ENCODE assay signal across 12 mouse cellular contexts in the genomic region with DNA sequence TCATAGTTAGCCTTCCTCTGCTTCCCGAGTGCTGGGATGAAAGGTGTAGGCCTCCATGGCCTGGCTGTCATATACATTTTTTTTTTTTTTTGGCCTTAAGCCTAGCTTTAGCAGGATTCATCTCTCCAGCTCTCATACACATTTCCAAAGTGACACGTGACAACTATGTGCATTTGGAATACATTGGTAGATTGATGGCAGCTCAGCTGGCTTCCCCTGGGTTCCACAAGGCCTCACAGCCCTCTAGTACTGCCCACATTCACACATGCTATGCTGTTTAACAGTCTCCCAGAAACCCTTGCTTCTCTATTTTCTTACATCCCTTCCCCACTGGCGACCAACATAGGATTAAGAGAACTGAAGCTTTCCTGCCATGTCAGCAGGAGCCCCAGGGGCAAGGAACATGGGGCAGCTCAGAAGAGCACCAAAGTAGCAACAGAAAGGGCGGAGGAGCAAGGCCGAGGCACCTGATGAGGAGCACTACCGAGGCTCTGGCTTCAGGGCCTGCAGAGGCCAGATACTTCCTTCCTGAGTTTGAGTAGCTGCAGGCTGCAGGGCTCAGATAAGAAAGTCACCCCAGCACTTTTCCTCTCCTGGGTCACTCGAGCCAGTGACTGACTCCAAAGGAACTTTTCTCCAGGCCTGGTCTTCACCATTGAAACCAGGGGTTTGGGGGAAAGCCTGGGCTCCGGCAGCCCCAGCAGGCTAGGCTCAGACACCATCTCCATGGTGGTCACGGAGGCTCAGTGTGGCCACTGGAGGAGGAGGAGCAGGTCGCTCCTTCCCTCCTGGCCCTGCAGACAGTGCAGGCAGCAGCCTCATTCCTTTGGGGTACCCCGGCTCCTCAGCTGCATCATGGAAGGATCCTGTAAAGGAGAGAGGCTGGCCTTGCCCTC. TPM values are rescaled to one million over a fixed set of nuclear protein-coding genes. Genes with fewer than 3 reads are reported as not detected.
DNase-seq lines count a peak whose midpoint lies in the region; ATAC-seq lines count a peak whose summit lies in the region.
"Had no signal": no experiment of that assay in that cellular context is flagged by ENCODE, and none has a peak within 500 bp of the region (broad histone marks: within the 10 kb centered on the region; RNA-seq: fewer than 3 reads in every experiment).

No protein-coding gene starts in this region.

- no peaks in the 10 kb centered on the region for H3K27me3 ChIP-seq in liver, embryonic 13.5 days
- H3K27me3 ChIP-seq: limb, embryonic 13.5 days; neural tube, embryonic 13.5 days had no signal

- H3K4me1 ChIP-seq in liver, embryonic 13.5 days (replicated peaks): peaks cover 56% of the 10 kb centered on the region

- H3K9me3 ChIP-seq in liver, embryonic 13.5 days (replicated peaks): no peaks in the 10 kb centered on the region
- H3K9me3 ChIP-seq: limb, embryonic 13.5 days; neural tube, embryonic 13.5 days had no signal

- ATAC-seq in erythroblast, adult 5-6 weeks (replicated peaks; ENCODE audit: low FRiP score, poor library complexity, severe bottlenecking): peak; percentile 86
- peak; percentile 93 for ATAC-seq in liver, embryonic 13.5 days (ENCODE audit: low read depth)
- ATAC-seq: CD4-positive, CD25-positive, alpha-beta regulatory T cell, adult 4 months had no signal

- intact Hi-C loops in heart, postnatal 25 days (cut with DNase I): loop anchor here (5.0 kb wide), 2 partner anchors 73 to 243 kb away; no protein-coding TSS in a partner anchor

- peak; percentile 43 to 68 for DNase-seq in heart, adult 9 months (ENCODE audit: low spot score in 2 of 2)
- no peak for DNase-seq in heart, postnatal 25 days (ENCODE audit: low spot score)
- peak; percentile 97 for DNase-seq in 416B (ENCODE audit: low read depth)
- DNase-seq in liver, embryonic 13.5 days: peak; percentile 81
- no peak for DNase-seq in embryo, embryonic 10 days (ENCODE audit: low spot score)
- DNase-seq in thymus, postnatal 4 days: no peak
- DNase-seq in gastrocnemius, adult 8-10 months (ENCODE audit: low spot score in 2 of 2): no peak
- DNase-seq: kidney, adult 11 months had no signal

- peak overlapping the region; percentile 75 for H3K9ac ChIP-seq in liver, embryonic 13.5 days
- H3K9ac ChIP-seq: limb, embryonic 13.5 days; neural tube, embryonic 13.5 days had no signal

- H3K4me2 ChIP-seq in liver, embryonic 13.5 days: peak overlapping the region; percentile 71
- H3K4me2 ChIP-seq: limb, embryonic 13.5 days; neural tube, embryonic 13.5 days had no signal

- WGBS in liver, embryonic 13.5 days (ENCODE audit: insufficient replicate concordance): 16% methylated on average over 11 of the region's 11 CpGs

- peak overlapping the region; percentile 93 for H3K27ac ChIP-seq in liver, embryonic 13.5 days
- H3K27ac ChIP-seq: limb, embryonic 13.5 days; neural tube, embryonic 13.5 days had no signal

- peaks cover 82% of the 10 kb centered on the region for H3K36me3 ChIP-seq in liver, embryonic 13.5 days

- peak overlapping the region; percentile 36 for H3K4me3 ChIP-seq in liver, embryonic 13.5 days (replicated peaks)
- H3K4me3 ChIP-seq: limb, embryonic 13.5 days; neural tube, embryonic 13.5 days had no signal

RNA-seq across cellular contexts. Expression of gene Samm50, which starts 17.7 kb away (rescaled TPM):
- 100 to 1,000 TPM; 264 to 267 TPM for total RNA-seq in heart, postnatal 25 days (2021)
- 9.6 and 13.2 TPM in 2 replicates for total RNA-seq in erythroblast, adult 5-6 weeks (2015; ENCODE audit: low replicate concordance)
- 7.0 and 18.7 TPM in 2 replicates for total RNA-seq in erythroblast, adult 5-6 weeks (2017; ENCODE audit: low replicate concordance)
- 98.0 and 106 TPM in 2 replicates for polyA plus RNA-seq in liver, embryonic 13.5 days (2015; fragmentation: Nextera tagmentation; extraction: Ambion mirVana)
- total RNA-seq in gastrocnemius, adult 8-10 months (2022): 100 to 1,000 TPM; 182 to 205 (median 188) TPM

RNA-seq across cellular contexts. Expression of gene Parvb, which starts 22.1 kb away (rescaled TPM):
- total RNA-seq in heart, postnatal 25 days (2021): 100 to 1,000 TPM; 147 to 154 TPM
- 21.5 and 23.6 TPM in 2 replicates for total RNA-seq in erythroblast, adult 5-6 weeks (2015; ENCODE audit: low replicate concordance)
- total RNA-seq in erythroblast, adult 5-6 weeks (2017; ENCODE audit: low replicate concordance): 12.1 and 15.3 TPM in 2 replicates
- polyA plus RNA-seq in liver, embryonic 13.5 days (2015; fragmentation: Nextera tagmentation; extraction: Ambion mirVana): 6.7 and 8.1 TPM in 2 replicates
- total RNA-seq in gastrocnemius, adult 8-10 months (2022): 10 to 100 TPM; 37.2 to 42.3 (median 41.6) TPM

RNA-seq across cellular contexts. Expression of gene Pnpla3, which starts 42.1 kb away (rescaled TPM):
- 1 to 10 TPM; 4.2 to 6.4 TPM for total RNA-seq in heart, postnatal 25 days (2021)
- not detected in 2 replicates for total RNA-seq in erythroblast, adult 5-6 weeks (2015; ENCODE audit: low replicate concordance)
- not detected in 2 replicates for total RNA-seq in erythroblast, adult 5-6 weeks (2017; ENCODE audit: low replicate concordance)
- polyA plus RNA-seq in liver, embryonic 13.5 days (2015; fragmentation: Nextera tagmentation; extraction: Ambion mirVana): 1.2 and 1.4 TPM in 2 replicates
- 1 to 10 TPM; 1.8 to 5.7 (median 5.0) TPM for total RNA-seq in gastrocnemius, adult 8-10 months (2022)

Comparison
In these comparisons a context has a peak if more than half of its experiments do, and no peak if none do; other contexts are left out.
1. DNase-seq: peak in heart, adult 9 months (2 of 2), 416B (single experiment) and liver, embryonic 13.5 days (single experiment); none in heart, postnatal 25 days (single experiment), embryo, embryonic 10 days (single experiment), thymus, postnatal 4 days (single experiment) and gastrocnemius, adult 8-10 months (0 of 2).
2. RNA of gene Samm50, which starts 17.7 kb away (total RNA-seq): 264 to 267 TPM in heart, postnatal 25 days and 182 to 205 TPM in gastrocnemius, adult 8-10 months; 7.0 to 18.7 TPM in erythroblast, adult 5-6 weeks; every median in the first group is over 4 times any median in the second.